Mouse (Mus musculus): ENCODE results near the gene Eef1g. TPM values are rescaled to one million over a fixed set of nuclear protein-coding genes. Genes with fewer than 3 reads are reported as not detected.

Gene Eef1g
- polyA plus RNA-seq, 1 experiment from 2014 or later, result 297 TPM

GRCm38 (mm10) chr19:8985891-8986290, 19.1 kb downstream of the Eef1g start:
- no peak for ATAC-seq (ENCODE audit: low read depth)
- H3K4me3 ChIP-seq (ENCODE audit: low read depth, low read length), result no peak overlapping the region
- H3K36me3 ChIP-seq (ENCODE audit: control insufficient read depth, insufficient read depth, low read length), result no peaks in the 10 kb centered on the region
- 59% methylated on average over 5 of the region's 5 CpGs for WGBS
- no peaks in the 10 kb centered on the region for H3K9me3 ChIP-seq (ENCODE audit: control insufficient read depth, low read length)
- no peak overlapping the region for H3K27ac ChIP-seq (ENCODE audit: low read depth, low read length)
- no peak overlapping the region for H3K4me2 ChIP-seq (ENCODE audit: low read depth, low read length)
- no peak overlapping the region for H3K9ac ChIP-seq (replicated peaks; ENCODE audit: low read depth, low read length)
- 0 out of 2 replicates have a peak, but pooled peaks cover 11% of the 10 kb centered on the region for H3K27me3 ChIP-seq (ENCODE audit: control insufficient read depth, insufficient read depth, low read length)
- peaks cover 37% of the 10 kb centered on the region for H3K4me1 ChIP-seq (ENCODE audit: control insufficient read depth, insufficient read depth, low read length)

- 50% methylated on average over 2 of the region's 2 CpGs for WGBS
- Histone ChIP-seq H3K4me2 (ENCODE audit: low read depth, low read length) (no peak overlapping the region), H3K27ac (ENCODE audit: low read depth, low read length) (no peak overlapping the region), H3K36me3 (ENCODE audit: control insufficient read depth, insufficient read depth, low read length) (no peaks in the 10 kb centered on the region), H3K9ac (replicated peaks; ENCODE audit: low read depth, low read length) (no peak overlapping the region), H3K9me3 (ENCODE audit: control insufficient read depth, low read length) (no peaks in the 10 kb centered on the region), H3K27me3 (ENCODE audit: control insufficient read depth, insufficient read depth, low read length) (0 out of 2 replicates have a peak, but pooled peaks cover 11% of the 10 kb centered on the region), H3K4me1 (ENCODE audit: control insufficient read depth, insufficient read depth, low read length) (peaks cover 32% of the 10 kb centered on the region), H3K4me3 (ENCODE audit: low read depth, low read length) (no peak overlapping the region)
- ATAC-seq (ENCODE audit: low read depth), result no peak
Observed at GRCm38 (mm10) chr19:8987816-8988215, 21.0 kb downstream of the Eef1g start.

DNA sequence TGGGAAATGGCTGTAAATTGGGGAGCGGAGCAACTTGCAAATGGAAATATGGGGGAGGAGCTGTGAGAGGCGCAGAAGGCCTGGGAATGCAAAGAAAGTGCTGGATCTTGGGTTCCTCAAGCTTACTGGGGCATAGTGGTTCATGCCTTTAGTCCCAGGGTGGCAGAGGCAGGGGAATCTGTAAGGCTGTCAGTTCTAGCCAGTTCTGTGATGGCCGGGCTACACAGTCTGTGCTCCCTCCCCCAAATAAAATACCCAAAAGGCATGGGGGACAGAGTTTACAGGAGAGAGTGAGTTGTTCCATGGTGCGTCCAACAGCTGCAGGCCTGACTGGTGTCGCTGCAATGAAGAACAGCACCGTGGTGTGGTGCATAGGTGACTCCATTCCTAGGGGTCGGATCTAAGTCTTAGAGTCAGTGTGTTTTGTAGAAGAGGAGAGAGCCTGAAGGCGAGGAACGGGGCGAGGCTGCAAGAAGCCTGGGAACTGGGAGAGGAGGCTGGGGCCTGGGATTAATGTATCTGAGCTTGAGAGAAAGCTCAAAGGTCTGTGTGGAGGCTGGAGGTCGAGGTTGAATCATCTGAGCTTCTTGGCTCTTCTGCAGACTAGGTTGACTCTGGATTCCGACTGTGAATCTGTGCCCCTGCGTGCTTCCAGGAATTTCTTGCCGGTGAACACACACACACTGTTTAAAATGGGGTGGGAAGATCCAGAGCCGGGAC, 21.7 kb downstream of the Eef1g start:
- H3K4me2 ChIP-seq (ENCODE audit: low read depth, low read length), result peak overlapping the region; percentile 65; the same call in 1 of the 2 replicates
- H3K9ac ChIP-seq (replicated peaks; ENCODE audit: low read depth, low read length), result no peak overlapping the region
- ATAC-seq (ENCODE audit: low read depth), result no peak
- no peaks in the 10 kb centered on the region for H3K36me3 ChIP-seq (ENCODE audit: control insufficient read depth, insufficient read depth, low read length)
- no peaks in the 10 kb centered on the region for H3K9me3 ChIP-seq (ENCODE audit: control insufficient read depth, low read length)
- H3K27me3 ChIP-seq (ENCODE audit: control insufficient read depth, insufficient read depth, low read length), result 0 out of 2 replicates have a peak, but pooled peaks cover 11% of the 10 kb centered on the region
- peak overlapping the region; percentile 41 for H3K4me3 ChIP-seq (ENCODE audit: low read depth, low read length)
- peaks cover 25% of the 10 kb centered on the region for H3K4me1 ChIP-seq (ENCODE audit: control insufficient read depth, insufficient read depth, low read length)
- 14% methylated on average over 15 of the region's 15 CpGs for WGBS
- no peak overlapping the region for H3K27ac ChIP-seq (ENCODE audit: low read depth, low read length)

DNA sequence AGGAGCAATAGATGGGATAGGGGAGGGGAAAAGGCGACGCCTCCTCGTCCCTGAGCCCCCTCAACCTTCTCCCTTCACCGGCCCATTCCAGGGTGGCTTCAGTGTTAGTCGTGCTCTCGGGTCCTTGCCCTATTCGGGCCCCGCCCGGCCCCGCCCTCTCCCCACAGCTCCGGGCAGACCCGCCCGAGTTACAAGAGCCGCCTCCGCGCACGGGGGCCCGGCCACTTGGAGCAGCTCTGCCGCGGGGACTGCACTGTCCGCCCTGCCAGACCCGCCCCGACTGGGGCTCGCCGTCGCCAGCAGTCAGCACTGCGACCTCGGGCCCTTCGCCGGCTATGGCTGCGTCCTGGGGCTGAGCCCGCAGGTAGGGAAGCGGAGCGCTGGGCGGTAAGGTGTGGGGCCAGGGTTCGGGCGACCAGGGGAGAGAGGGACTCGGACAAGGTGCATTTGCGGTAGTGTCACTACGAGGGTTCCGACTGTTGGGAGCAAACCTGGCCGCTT, 22.3 kb downstream of the Eef1g start, which contains the start of gene Ahnak:
Ahnak (plus strand) TSS at position 219 of the 501 bp plus-strand sequence.
- 0 out of 2 replicates have a peak, but pooled peaks cover 11% of the 10 kb centered on the region for H3K27me3 ChIP-seq (ENCODE audit: control insufficient read depth, insufficient read depth, low read length)
- peaks cover 19% of the 10 kb centered on the region for H3K4me1 ChIP-seq (ENCODE audit: control insufficient read depth, insufficient read depth, low read length)
- peak within 1 kb of the TSS; percentile 41 for H3K4me3 ChIP-seq (ENCODE audit: low read depth, low read length)
- H3K27ac ChIP-seq (ENCODE audit: low read depth, low read length), result peak within 1 kb of the TSS; percentile 39
- no peaks in the 10 kb centered on the region for H3K9me3 ChIP-seq (ENCODE audit: control insufficient read depth, low read length)
- no peaks in the 10 kb centered on the region for H3K36me3 ChIP-seq (ENCODE audit: control insufficient read depth, insufficient read depth, low read length)
- H3K4me2 ChIP-seq (ENCODE audit: low read depth, low read length), result peak within 1 kb of the TSS; percentile 65
- 2% methylated on average over 36 of the region's 42 CpGs for WGBS
- H3K9ac ChIP-seq (replicated peaks; ENCODE audit: low read depth, low read length), result peak within 1 kb of the TSS; percentile 42
- ATAC-seq (ENCODE audit: low read depth), result peak; percentile 39; the same call in 1 of the 2 replicates

DNA sequence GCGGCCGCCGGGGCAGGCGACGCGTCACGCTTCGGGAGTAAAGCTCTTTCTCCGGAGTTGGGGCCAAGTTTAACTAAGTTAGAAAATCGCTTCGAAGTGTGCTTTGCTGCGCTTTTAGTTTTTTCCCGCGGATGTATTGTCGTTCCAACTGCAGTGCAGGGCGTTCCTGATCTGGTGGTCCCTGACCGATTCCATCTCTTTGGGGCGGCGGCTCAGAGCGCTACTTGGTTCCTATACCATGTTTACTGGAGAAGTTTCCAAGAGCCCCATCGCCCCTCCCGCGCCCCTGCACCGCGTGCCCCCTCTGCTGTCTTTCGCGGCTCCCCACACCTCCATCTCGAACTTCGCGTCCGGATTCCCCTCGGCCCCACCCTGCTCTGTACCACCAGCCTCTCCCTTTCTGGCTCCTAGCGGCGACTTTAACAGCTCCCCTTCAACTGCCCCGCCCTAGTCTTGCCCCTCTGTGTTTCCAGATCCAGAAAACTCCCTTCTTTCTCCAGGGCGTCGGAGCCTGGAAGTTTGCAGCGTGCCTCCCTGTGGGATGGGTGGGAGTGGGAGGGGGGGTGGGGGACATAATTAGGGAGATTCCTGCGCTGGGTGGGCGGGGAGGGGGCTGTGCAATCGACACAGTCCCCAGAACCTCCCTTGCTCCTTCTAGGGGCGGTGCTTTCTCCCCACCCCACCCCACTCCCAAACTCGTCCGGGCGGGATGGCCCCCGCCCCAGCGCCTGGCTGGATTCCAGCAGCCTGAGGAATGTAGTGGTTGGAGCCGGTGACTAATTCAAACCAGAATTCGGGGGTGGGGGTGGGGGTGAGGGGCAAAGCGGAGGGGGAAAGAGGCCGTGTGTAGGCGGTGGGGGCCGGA, 23.0 kb downstream of the Eef1g start:
- Histone ChIP-seq H3K4me2 (ENCODE audit: low read depth, low read length) (peak overlapping the region; percentile 65), H3K36me3 (ENCODE audit: control insufficient read depth, insufficient read depth, low read length) (no peaks in the 10 kb centered on the region), H3K4me1 (ENCODE audit: control insufficient read depth, insufficient read depth, low read length) (peaks cover 12% of the 10 kb centered on the region), H3K27me3 (ENCODE audit: control insufficient read depth, insufficient read depth, low read length) (0 out of 2 replicates have a peak, but pooled peaks cover 11% of the 10 kb centered on the region), H3K9me3 (ENCODE audit: control insufficient read depth, low read length) (no peaks in the 10 kb centered on the region), H3K27ac (ENCODE audit: low read depth, low read length) (peak overlapping the region; percentile 39; the same call in 1 of the 2 replicates), H3K9ac (replicated peaks; ENCODE audit: low read depth, low read length) (peak overlapping the region; percentile 42), H3K4me3 (ENCODE audit: low read depth, low read length) (peak overlapping the region; percentile 41)
- ATAC-seq (ENCODE audit: low read depth), result peak; percentile 52
- under 1% methylated on average over 51 of the region's 53 CpGs for WGBS

DNA sequence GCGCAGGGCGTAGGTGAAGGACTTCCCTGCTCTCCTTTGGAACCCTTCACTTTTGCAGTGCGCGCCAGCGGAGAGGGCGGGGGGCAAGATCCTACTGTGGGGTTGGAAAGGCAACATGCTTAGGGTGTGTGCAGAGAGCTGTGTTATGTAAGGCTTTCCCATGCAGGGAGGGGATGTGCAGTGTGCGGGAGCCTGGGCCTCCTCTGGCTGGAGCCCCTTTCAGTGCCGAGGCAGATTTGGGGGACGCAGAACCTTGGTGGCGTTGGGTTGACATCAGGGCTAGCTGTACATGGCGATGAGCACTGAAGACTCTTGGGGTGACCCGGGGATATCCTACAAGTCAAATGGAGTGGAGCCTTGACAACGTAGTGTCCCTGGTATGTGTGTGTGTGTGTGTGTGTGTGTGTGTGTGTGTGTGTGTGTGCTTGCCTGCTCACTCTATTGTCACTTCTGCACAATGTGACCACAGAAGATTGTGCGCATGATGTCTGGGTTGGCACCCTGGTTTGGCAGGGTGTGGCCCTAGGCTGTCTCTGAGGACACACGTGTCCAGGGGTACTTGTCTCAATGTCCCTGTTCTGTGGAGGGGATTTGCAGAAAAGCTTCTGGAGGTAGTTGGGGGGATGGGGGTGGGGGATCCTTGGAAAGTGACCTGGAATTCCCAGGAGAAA, 23.7 kb downstream of the Eef1g start:
- Histone ChIP-seq H3K27me3 (ENCODE audit: control insufficient read depth, insufficient read depth, low read length) (0 out of 2 replicates have a peak, but pooled peaks cover 11% of the 10 kb centered on the region), H3K36me3 (ENCODE audit: control insufficient read depth, insufficient read depth, low read length) (no peaks in the 10 kb centered on the region), H3K9me3 (ENCODE audit: control insufficient read depth, low read length) (no peaks in the 10 kb centered on the region), H3K27ac (ENCODE audit: low read depth, low read length) (peak overlapping the region; percentile 10; the same call in 1 of the 2 replicates), H3K4me3 (ENCODE audit: low read depth, low read length) (peak overlapping the region; percentile 41), H3K9ac (replicated peaks; ENCODE audit: low read depth, low read length) (0 out of 2 replicates have a peak overlapping the region, but pooled peaks have one; percentile 11), H3K4me1 (ENCODE audit: control insufficient read depth, insufficient read depth, low read length) (peaks cover 9% of the 10 kb centered on the region), H3K4me2 (ENCODE audit: low read depth, low read length) (peak overlapping the region; percentile 65)
- WGBS, result 18% methylated on average over 15 of the region's 15 CpGs
- peak; percentile 55 for ATAC-seq (ENCODE audit: low read depth)

GRCm38 (mm10) chr19:8991245-8991870, 24.5 kb downstream of the Eef1g start:
- Histone ChIP-seq H3K4me3 (ENCODE audit: low read depth, low read length) (no peak overlapping the region), H3K4me2 (ENCODE audit: low read depth, low read length) (no peak overlapping the region; the same call in 1 of the 2 replicates)

More at GRCm38 (mm10) chr19:8991245-8991870, 24.5 kb downstream of the Eef1g start:
- no peak for ATAC-seq (ENCODE audit: low read depth)
- Histone ChIP-seq H3K9me3 (ENCODE audit: control insufficient read depth, low read length) (no peaks in the 10 kb centered on the region), H3K27me3 (ENCODE audit: control insufficient read depth, insufficient read depth, low read length) (0 out of 2 replicates have a peak, but pooled peaks cover 11% of the 10 kb centered on the region), H3K27ac (ENCODE audit: low read depth, low read length) (no peak overlapping the region), H3K4me1 (ENCODE audit: control insufficient read depth, insufficient read depth, low read length) (peaks cover 9% of the 10 kb centered on the region), H3K36me3 (ENCODE audit: control insufficient read depth, insufficient read depth, low read length) (no peaks in the 10 kb centered on the region), H3K9ac (replicated peaks; ENCODE audit: low read depth, low read length) (no peak overlapping the region)
- WGBS, result 82% methylated on average over 4 of the region's 4 CpGs

All from neural tube, embryonic 14.5 days (tissue).